ENCODE assay signal across 12 mouse cellular contexts in genomic region chr7:73243591-73244355, GRCm38 (mm10).
DNase-seq lines count a peak whose midpoint lies in the region; ATAC-seq lines count a peak whose summit lies in the region.
"Had no signal": no experiment of that assay in that cellular context is flagged by ENCODE, and none has a peak within 500 bp of the region (broad histone marks: within the 10 kb centered on the region; RNA-seq: fewer than 3 reads in every experiment).

No protein-coding gene starts in this region.

- no peak overlapping the region for H3K4me2 ChIP-seq in stomach, embryonic 16.5 days (ENCODE audit: low read depth, low read length)

- H3K27me3 ChIP-seq in stomach, embryonic 16.5 days (ENCODE audit: control insufficient read depth, insufficient read depth, low read length): no peaks in the 10 kb centered on the region

- ATAC-seq in stomach, embryonic 16.5 days (ENCODE audit: insufficient read depth, low FRiP score): peak; percentile 60; the same call in 1 of the 2 replicates

- no peak overlapping the region for H3K4me3 ChIP-seq in stomach, embryonic 16.5 days (replicated peaks; ENCODE audit: low read length)
- H3K4me3 ChIP-seq: left cerebral cortex, adult 2 months had no signal

- peak; percentile 30 for DNase-seq in embryo, embryonic 10.5 days (ENCODE audit: low spot score)
- DNase-seq in embryo, embryonic 10 days (ENCODE audit: low spot score): no peak
- peak; percentile 13 for DNase-seq in left cerebral cortex, postnatal 4 days
- no peak for DNase-seq in left cerebral cortex, adult 11 months (ENCODE audit: low spot score)
- DNase-seq in heart, postnatal 14 days: peak; percentile 58 to 64
- no peak for DNase-seq in adrenal gland, postnatal 36 days
- no peak for DNase-seq in right cerebral cortex, adult 18-20 months
- DNase-seq: lung, adult 2 months had no signal

- H3K4me1 ChIP-seq in stomach, embryonic 16.5 days (ENCODE audit: control insufficient read depth, insufficient read depth, low read length): no peaks in the 10 kb centered on the region

- H3K27ac ChIP-seq in stomach, embryonic 16.5 days (ENCODE audit: low read length): peak overlapping the region; percentile 36; the same call in 1 of the 2 replicates
- H3K27ac ChIP-seq: kidney, postnatal 0 days; left cerebral cortex, adult 2 months had no signal

- WGBS in stomach, embryonic 16.5 days: 54% methylated on average over 9 of the region's 9 CpGs

- no peaks in the 10 kb centered on the region for H3K36me3 ChIP-seq in stomach, embryonic 16.5 days (ENCODE audit: control insufficient read depth, insufficient read depth, low read length)
- H3K36me3 ChIP-seq: G1E had no signal

- no peaks in the 10 kb centered on the region; the same call in 1 of the 2 replicates for H3K9me3 ChIP-seq in stomach, embryonic 16.5 days (replicated peaks; ENCODE audit: control insufficient read depth, low read length)

- no peak overlapping the region for H3K9ac ChIP-seq in stomach, embryonic 16.5 days (ENCODE audit: low read length)

- intact Hi-C loops in left cerebral cortex, postnatal 4 days (cut with DNase I): no loop called here
- intact Hi-C loops in heart, postnatal 14 days (cut with DNase I): no loop called here

Comparison
In these comparisons a context has a peak if more than half of its experiments do, and no peak if none do; other contexts are left out.
1. DNase-seq: peak in embryo, embryonic 10.5 days (single experiment), left cerebral cortex, postnatal 4 days (single experiment) and heart, postnatal 14 days (2 of 2); none in embryo, embryonic 10 days (single experiment), left cerebral cortex, adult 11 months (single experiment), adrenal gland, postnatal 36 days (0 of 2) and right cerebral cortex, adult 18-20 months (single experiment).